Mouse (Mus musculus) urinary bladder, adult 18-20 months (tissue): ENCODE results near the gene Ispd.
A peak's percentile ranks its signal among the peaks of the same experiment; 100 is the strongest.
"Not testable (repeated sequence)": the region's sequence is repeated elsewhere in the genome, so short reads cannot be mapped to it uniquely, and the experiment has no call there.

Experiments used
- DNase-seq, 2 experiments: peaks; one replicate each; pipeline ENCODE4 v3.0.0; 2022; ENCODE audit warnings: low spot score in 2 of 2, mixed read lengths in 2 of 2

The Ispd gene

DNA sequence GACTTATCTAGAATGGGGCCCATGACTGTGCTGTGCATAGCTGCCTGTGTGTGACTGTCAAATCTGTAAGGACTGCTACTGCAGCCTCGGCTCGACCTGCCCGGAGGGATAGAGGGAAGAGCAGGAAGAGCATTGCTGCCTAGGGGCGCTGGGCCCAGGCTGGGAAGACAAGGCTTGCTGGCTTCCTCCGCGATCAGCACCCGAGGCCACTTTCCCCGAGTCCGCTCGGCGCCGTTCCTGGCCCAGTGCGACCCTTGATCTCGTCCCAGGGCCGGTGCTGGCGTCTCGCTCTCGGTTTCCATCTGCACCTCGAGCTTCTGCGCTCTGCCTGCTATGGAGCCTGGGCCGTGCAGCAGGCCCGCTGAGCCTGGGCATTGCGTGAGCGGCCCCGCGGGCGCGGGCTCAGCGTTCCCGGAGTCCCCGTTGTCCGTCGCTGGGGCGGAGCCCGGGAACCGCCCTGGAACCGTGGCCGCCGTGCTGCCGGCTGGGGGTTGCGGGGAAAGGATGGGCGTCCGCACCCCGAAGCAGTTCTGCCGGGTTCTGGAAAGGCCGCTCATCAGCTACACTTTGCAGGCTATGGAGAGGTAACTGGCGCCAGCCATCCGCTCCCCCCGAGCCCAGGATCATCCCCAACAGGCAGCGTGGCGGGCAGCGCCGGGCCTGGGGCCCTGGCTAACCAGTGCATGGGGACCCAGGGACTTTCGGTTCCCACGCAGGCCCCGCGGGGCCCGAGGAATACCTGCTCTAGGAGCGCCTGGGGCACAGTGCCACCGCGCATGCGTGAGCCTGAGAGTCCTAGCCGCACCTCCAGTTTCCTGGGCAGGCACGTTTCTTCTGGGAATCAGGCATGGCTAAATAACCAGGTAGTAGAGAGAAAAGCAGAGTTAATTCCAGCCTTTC lies at the start of gene Ispd, which contains the start of gene D630036H23Rik:
Ispd (plus strand) TSS at position 10 of the 900 bp plus-strand sequence.
D630036H23Rik (minus strand) TSS at position 741 of the 900 bp plus-strand sequence.
- DNase-seq = peak; percentile 84 to 90

DNA sequence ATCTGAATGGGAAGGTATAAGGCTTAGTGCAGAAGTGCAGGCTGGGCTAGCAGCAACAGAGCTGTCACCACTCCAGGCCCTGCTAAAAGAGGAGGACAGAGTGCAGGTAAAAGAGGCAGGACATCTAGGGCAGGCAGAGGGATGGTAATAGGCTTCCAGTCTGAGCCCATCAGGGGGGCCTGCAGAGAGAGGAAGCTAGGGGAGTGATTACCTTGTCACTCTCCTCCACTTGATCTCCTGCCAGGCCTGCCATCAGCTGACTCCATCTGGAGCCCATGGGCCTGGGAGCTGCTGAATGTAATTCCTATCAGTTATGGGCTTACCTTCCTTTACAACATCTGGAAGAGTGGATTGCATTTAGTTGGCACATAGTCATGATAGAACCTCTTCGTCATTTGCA lies 48.6 kb upstream of the Ispd start:
- DNase-seq = no peak

DNA sequence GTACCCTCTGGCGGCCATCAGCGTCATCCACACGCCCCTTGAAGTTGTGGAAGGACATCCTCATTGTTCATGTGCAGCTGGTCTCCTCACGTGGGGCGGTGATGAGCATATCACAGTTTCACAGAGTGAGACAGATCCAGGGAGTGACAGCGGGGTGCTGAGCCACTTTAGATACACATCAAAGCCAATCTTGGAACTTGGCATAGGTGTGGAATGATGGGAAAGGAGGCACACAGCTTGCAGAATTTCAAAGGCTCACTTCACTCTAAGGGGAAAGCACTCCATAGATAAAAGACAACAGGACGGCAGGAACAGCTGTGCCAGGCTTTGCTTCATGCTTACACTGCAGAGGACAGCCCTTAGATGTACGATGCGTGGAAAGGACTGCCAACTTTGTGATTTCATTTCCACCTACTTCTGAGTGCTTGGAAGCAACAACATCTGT lies 47.4 kb upstream of the Ispd start:
- no peak for DNase-seq

DNA sequence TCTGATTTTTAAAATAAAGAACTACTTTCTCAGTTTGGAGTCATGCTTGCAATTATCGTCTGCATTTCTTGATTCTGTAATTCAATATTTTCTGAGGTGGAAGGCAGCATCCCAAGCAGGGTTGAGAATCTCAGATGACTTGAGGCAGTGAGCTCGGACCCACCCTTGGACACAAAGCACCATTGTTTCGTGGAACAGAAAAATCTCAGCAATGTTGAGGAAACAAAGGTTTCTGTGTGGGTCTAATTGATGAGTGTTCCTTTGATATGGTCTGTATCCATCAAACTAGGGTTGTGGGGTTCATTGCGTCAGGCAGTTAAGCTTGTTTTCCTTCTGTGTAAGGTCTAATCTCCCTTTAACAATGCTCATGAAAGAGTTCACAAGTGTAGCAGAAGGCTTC lies 37.1 kb upstream of the Ispd start:
- no peak for DNase-seq

DNA sequence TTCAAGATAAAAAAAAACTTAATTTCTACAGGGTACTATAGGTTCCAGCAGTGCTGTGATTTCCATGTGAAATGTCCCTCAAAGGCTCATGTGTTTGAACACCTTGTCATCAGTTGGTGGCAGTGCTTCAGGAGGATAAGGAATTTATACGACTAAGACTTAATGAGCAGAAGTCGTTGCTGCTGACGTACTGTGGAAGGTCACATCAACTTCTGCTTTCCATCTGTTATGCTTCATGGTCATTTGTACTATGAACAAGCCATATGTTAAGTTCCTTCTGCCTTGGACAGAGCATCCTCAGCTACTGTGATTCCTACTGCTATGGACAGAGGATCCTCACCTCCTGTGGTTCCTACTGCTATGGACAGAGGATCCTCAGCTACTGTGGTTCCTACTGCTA lies 21.2 kb upstream of the Ispd start:
- DNase-seq = no peak

DNA sequence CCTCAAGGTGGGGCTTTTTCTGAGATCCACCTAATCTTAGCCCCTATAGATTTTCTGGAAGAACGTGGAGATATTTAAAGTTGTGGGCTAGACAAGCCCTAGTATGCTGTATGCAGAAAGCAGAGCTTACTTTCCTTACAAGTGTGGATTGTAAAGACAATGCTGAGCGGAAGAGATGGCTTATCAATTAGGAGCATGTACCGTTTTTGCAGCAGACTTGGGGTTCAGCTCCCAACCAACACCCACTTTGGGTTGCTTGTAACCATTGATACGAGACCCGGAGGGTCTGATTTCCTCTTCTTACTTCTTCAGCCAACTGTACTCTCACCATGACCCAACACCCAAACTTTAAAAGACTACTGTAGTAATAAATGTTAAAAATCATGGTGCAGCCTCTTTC lies 20.6 kb upstream of the Ispd start:
- DNase-seq = no peak

DNA sequence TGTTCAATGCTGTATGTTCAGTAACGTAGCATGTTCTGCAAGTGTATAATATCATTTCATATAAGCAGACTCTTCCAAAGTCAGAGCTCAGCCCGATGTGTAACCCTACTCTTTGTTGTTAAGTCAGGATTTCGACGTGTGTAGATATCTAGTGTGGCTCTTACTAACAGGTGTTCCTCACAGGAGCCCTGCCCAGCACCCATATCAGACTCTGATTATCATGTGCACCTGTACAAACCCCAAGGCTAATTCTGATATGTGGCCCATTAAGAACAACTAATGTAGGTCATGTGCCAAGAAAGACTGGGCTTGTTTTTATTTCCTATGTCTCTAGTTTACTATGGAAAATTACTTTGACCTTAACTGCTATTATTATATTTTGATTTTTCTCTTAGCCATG lies 17.2 kb upstream of the Ispd start:
- DNase-seq = no peak

DNA sequence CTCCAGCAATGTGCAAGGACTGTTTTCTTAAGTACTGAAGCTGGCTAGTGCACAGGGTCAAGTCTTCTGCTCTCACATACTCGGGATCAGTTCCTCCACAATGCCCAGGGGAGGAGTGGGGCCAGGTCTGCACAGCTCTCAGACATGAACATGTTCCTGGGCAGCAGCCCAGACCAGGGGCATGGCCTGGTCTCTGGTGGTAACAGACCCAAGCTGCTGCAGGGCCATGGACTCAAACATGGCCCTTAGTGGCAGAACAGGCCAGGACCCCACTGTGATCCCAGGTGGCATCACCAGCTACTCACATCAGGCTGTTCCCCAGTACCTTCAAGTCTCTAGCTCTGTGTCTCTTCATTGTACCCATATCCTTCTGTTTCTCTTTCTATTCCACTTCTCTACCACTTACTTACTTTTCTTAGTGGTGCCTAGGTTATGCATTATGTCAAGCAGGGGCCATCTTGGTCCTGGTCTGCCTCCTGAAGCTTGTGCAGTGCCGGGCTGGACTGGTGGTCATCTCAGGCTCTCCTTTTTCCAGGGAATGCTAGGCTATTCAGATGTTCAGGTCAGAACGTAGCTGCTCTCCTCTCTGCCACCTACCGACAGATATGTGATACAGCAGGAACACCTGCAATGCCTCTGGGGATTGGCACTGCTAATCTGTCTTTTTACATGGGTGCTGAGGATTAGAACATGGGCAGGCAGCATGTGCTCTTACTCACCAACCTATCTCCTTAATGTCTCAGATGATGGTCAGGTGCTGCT lies 7.8 kb upstream of the Ispd start:
- no peak for DNase-seq

DNA sequence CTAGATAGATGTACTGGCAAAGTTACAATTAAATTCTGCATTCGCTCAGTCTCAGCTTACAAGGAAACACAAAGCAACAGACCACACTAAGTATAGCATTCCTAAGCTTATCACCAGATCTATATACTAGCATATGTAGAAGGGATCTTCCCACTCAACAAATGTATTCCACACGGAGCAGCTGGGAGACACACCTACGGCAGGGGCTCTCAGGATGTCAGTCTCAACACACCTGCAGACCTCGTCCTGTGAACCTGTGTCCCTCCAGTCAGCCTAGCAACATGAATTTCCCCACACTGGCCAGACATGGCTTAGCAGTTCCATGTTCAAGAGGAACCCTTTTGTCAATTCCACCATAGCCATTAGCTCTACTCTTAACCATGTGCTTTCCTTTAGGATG lies 4.9 kb upstream of the Ispd start:
- not testable (repeated sequence) for DNase-seq

DNA sequence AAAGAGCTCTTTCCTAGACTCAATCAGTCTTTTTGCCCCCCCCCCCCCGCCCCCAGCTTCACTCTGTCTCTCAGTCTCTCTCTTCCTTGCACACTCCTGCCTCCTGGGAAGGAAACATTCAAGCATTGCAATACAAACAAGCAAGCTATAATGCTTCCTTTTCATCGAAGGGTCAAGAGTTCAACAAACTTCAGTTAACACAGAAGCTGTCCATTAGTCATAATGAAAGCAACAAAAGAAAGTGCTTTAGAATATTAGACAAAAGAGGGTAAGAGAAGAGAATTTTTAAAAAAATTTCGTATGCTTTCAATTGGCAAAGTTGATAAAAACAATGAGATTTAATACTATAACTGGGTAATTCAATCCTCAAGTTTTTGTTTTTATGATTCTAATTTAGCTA lies 996 bp upstream of the Ispd start:
- DNase-seq = no peak

DNA sequence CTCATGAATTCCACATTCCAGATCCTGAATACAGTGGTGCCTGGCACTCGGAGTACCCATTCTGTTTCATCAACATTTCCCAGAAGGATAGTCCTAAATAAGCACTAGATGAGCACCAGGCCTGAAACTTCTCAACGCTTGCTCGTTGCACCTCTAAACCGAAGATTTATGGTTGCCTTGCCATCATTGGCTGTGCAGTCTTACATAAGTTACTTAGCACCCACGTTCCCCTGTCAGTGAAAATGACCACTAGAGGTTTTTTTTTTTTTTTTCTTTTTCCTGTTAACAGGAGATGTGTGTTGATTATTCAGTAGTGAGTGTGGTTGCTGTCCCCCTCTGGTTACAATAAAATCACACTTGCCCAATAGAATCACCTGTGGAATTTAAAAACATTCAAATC lies 444 bp upstream of the Ispd start:
- DNase-seq = no peak

DNA sequence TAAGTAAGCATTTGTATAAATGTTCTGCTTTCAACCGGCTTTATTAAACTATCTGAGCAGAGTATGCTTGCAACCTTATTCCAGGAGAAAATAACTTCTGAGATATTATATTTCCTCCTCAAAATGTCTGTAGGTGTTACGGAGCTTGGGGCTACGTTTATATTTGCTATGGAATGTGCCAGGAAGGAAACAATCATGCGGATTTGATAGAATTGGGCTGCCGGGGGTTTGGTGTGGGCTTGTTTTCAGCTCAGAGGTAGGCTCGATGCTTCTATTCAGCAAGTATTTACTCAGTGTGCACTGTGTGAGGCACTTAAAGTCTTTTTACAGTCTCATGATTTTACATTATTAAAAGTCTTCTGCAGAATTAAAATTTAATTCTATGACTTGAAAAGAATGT lies 4.1 kb downstream of the Ispd start:
- no peak for DNase-seq

DNA sequence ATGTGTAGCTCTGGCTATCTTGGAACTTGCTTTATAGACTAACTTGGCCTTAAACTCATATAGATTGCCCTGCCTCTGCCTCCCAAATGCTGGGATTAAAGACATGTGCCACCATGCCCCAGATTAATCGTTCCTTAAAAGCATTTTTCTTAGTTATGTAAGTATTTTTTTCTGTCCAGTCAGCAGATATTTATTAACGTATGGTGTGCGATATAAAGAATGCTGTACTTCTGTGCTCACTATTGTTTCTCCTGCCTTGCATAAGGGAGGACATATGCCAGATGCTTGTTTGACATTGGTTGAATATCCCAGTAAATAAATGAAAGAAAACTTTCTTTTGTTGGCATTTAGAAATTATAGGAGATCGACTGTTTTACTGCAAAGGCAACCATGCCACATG lies 5.7 kb downstream of the Ispd start:
- no peak for DNase-seq

DNA sequence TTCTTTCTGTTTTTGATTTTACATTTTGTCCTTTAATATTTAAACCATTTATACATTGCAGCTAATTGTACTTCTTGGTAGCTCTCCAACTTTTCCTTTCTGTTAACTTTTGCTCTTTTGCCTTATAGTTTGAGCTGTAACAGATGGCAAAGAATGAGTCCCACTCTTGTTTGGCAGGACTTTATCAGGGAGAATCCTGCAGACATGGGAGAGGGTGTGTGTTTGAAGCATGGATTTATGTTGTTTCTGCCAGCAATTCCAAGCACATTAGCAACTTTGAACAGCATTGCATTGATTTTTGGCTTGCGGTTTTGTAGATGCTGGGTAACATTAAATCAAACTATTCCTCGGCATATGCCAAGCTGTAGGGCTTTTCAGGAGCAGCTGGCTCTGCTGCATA lies 13.9 kb downstream of the Ispd start:
- no peak for DNase-seq

DNA sequence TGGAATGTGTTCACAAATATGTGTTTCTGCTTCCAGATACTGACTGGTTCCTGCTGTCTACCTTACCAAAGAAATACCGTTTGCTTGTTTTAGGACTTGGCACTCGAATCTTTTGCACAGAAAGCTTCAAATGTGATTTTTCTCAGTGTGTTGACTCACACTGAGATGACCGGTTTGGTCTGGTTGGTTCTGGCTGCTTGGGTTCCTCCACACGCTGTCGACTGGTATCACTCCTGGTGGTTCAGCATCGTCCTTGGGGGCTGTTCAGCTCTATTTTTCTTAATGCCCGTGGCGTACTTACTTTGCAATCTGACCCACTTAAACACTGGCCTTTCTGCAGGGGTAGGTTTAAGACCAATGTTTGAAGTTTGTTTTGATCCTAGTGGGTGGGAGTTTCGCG lies 42.4 kb downstream of the Ispd start:
- DNase-seq = no peak

DNA sequence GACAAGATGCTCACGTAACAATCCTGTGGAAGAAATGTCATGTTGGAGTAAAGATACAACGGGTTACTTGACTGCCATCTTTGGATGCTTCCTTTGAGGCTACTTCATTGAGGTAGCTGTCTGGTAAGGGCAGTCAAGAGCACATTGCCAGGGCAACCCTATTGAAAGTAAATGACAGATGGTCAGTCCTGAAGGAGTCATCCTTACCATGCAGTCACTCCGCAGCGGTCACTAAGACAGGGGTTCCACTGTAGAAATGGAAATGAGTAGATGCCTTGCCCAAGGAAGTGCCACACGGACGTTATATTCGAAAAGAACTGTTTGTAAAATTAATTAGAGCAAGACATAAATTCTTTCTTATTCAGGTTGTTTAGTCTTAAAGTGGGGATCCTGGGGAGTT lies 44.0 kb downstream of the Ispd start:
- no peak for DNase-seq

DNA sequence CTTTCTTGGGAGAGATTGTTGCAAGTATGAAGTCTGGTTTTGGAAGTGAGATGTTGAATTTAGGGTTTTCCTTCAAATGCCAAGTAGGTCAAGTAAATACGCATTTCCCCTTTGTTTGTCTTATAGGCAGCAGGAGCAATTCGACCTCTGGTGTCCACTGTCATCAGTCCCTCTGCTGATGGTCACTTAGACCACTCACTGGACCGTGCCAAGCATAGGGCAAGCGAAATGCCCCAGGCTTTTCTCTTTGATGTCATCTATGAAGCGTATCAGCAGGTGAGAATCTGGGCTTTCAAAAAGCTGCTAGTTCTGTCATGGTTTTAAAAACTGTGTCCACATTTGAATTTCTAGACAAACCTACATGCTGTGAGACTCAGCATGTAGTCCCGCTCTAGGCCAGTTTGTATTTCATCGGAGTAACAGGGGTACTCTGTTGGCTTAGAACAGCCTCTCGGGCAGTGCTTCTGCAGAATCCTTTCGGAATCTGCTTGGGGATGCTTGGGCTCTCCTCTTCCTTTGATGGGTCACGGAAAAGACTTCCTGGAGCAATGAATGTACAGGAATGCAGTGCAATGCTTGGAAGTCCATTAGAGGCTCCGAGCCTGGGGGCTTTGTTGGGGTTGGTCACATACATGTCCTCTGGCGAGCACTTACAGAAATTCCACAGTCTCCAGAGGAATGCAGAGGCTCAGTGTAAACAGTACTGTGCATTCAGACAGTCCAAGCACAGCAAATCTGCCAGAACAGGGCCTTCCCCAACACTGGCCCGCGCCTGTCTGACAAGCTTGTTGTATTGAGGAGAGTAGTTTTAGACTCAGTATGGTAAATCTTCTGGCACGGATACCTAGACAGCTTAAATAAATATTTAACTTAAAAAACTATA lies 45.2 kb downstream of the Ispd start:
- no peak for DNase-seq

DNA sequence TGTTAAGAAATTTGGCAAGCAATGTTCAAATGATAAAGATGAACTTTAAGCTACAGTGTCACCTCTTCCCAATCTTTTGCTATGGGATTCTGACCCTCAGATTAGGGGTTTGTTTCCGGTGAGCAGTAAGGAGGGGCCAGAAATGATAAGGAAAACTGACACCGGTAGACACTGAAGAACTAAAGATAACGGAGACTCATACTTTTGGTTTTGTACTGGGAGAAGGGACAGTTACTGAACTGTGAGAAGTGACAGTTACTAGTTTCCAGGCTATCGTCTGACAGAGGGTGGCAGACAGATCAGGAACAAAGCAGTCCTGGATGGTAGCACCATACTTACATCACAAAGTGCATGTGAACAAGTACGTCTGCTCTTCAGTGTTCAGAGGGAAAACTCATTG lies 55.7 kb downstream of the Ispd start:
- DNase-seq = no peak

DNA sequence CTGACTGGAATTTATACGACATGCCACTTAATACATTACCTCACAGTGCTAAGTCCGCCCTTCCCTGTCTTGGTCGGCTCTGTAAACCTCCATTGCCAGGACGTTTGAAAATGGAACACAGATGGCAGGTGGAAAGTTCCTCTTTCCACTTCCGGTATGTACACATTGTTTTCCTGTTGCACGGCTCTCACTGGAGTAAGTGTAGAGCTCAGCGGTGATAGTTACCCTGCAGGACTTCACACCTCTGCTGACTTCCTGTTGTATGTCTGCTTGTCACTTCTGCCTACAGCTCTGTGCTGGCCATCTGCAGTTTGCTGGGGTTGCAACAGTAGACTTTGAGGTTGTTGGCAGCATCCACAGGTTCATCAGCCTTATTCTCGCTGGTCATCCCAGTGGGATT lies 58.1 kb downstream of the Ispd start:
- no peak for DNase-seq

DNA sequence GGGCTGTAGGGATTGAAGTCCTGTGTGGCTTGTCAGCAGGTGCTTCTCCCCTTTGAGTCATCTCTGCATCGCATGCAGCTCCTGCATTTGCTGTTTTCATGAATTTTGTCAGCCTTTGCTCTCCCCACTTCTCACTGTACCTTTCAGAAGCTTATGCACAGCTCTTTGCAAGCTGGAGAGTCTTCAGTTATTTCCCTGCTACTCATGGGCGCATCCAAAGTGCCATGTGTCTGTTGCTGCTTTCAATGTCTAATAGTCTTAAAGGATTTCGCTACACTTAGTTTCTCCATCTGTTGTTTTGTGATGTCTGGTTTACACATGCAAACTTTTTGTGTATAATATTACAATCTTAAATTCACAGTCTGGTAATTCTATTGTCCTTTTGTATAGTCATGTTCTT lies 74.8 kb downstream of the Ispd start:
- no peak for DNase-seq

DNA sequence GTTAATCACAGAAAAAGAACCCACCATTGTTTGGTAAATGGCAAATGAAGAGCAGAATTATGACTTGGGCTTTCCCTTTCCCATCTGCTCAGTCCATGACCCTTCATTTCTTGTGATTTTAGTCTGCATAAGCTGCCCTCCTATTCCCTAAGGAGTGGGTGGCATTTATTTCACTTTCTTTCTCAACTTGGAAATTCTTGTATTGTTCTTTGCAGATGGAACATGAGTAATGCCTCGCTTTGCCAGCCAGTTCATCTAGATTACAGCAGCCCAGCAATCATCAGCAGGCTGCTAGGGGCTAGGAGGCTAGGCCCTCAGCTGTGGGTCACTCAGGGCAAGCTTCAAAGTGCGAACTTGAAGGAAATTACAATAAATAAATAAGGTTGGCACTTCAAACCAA lies 76.5 kb downstream of the Ispd start:
- DNase-seq = no peak
